Mouse (Mus musculus) small intestine, adult 2 months (tissue): Measurements from ENCODE around the gene Acy3.

Experiments
- CTCF ChIP-seq: fragments of 200-500 bp; IDR thresholded peaks from 2 replicates; pipeline ENCODE4 v1.5.1; 2012; ENCODE audit warnings: low read depth, mild to moderate bottlenecking, control low read depth, inconsistent platforms, low read length, moderate library complexity, mixed read lengths; ENCODE audit not compliant: insufficient replicate concordance, insufficient read length; ENCODE audit errors: extremely low read depth
- POLR2A ChIP-seq: fragments of 200-500 bp; IDR thresholded peaks from 2 replicates; pipeline ENCODE4 v1.6.1; 2012; ENCODE audit warnings: low read depth, mild to moderate bottlenecking, control low read depth, inconsistent platforms, low read length, moderate library complexity

GRCm38 (mm10) chr19:4003112-4003511, 16.7 kb downstream of the Acy3 start, which contains the start of gene Doc2g:
- no peak for TF ChIP-seq CTCF
- TF ChIP-seq POLR2A: no peak
